Mouse (Mus musculus) retina, postnatal 1 day (tissue): ENCODE data around the gene Angptl1.

Source experiments
- DNase-seq: peaks from one replicate; pipeline ENCODE4 v3.0.0-alpha.2; 2012

Angptl1 gene

DNA sequence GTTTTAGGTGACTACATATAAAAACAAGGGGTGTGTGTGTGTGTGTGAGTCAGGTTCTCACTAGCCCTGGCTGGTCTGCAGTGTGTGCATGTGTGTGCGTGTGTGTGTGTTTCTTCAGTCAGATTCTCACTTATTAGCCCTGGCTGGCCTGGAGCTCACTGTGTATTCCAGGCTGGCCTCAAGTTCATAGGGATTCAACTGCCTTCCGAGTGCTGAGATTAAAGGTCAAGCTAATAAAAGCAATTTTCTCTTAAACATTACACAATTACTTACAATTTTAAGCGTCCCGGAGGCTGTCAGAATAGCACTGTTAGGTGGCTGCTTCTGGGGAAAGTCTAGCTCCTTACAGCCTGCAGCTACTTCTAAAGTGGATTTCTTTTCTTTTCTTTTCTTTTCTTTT lies at the start of gene Angptl1:
TSS of gene Angptl1 (plus strand) at position 386 of the 400 bp plus-strand sequence.
- DNase-seq: peak; percentile 7

DNA sequence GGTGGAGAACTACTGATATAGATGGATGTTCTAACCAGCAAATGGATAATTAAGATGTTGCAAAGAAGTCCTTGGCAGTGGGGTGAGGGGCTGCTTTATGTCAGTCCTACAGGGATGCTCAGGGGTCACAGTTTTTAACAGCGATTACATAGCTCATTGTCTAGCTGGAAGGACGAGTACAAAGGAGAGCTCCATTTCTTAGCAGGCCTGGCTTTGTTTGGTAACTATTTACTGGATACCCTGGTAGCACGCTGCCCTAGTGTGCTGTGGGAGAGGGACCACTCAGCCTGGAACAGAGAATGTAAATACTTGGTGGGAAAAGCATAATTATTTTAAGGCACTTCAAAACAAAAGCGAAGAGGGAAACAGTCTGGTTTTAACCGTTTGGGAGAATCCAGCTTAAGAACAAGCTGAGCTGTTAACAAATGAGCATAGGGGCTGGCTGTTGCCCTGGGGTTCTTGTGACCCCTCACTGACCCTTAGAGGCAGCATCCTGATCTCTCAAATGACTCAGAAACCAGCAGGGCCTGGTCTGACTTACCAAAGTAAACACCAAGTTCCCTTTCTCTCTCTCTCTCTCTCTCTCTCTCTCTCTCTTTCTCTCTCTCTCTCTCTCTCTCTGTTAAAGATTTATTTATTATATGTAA lies 48.4 kb upstream of the Angptl1 start:
- DNase-seq: peak; percentile 43

DNA sequence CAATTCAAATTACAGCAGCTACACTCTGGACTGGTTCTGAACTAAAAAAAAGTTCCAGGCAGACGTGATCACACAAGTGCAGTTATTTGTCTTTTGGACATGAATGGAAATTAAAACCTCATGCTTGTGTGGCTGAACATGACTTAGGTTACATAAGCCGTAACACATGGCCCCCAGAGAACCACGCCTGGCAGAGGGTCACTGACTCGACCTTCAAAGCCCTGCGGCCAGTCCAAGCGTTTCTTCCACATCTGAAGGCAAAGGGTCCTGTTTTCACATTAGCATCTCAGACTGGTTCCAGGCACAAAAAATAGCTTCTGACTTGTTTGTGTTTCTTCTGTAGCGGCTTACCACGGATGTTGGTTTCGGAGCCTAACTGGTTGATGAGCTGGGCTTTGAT lies 42.1 kb upstream of the Angptl1 start:
- DNase-seq: no peak

DNA sequence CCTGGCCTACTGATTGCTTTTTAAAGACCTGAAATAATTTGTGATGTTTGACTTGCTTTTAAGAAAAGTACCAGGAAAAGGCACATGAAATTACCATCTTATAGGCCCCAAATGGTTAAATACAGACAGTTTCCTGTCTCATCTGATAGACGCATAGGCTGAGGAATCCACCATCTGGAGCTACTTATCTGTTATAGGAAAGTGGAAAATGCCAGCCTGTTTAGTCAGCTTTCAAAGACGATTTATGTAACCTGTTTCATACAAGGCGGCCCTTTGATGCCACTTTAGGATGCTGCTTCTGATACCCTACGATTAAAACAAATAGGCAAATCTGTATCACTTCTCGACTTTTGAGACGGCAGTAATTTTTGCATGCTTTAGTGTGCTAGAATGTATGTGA lies 37.1 kb upstream of the Angptl1 start:
- DNase-seq: no peak

DNA sequence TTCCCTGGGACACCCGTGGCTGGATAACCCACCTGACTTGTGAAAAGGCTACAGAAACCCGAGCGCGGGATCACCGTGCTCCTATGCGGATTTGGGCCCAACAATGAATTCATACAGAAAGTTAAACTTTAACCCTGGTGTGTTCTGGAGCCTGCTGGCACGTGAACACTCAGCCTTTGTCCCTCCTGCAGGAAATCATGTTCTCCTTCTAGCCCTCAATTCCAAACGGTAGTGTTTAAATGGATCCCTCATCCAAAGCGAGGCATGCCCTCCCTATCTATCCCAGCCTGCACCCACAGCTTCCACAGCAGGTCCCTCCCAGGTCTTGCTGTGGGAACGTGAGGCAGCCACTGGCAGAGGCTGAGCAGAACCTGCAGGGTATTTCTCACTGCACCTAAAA lies 30.0 kb upstream of the Angptl1 start:
- DNase-seq: no peak

DNA sequence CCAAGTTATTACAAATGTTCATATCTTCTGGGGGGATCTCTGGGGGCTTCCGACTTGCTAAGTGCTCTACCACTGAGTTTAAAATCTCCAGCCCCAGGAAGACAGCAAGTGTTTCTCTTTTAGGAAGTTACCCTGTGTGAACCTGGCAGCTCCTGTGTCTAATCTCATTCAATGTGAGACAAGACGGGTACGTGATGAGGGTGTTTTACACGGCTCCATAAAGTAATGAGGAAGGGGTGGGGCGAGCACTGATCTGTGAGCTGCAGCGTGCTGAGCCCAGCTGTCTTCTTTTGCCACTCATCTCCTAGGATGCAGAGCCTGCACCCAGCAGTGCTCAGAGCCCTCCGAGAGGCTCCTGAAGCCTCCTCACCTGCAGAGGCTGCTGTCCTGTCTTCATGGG lies 26.4 kb upstream of the Angptl1 start:
- no peak for DNase-seq

DNA sequence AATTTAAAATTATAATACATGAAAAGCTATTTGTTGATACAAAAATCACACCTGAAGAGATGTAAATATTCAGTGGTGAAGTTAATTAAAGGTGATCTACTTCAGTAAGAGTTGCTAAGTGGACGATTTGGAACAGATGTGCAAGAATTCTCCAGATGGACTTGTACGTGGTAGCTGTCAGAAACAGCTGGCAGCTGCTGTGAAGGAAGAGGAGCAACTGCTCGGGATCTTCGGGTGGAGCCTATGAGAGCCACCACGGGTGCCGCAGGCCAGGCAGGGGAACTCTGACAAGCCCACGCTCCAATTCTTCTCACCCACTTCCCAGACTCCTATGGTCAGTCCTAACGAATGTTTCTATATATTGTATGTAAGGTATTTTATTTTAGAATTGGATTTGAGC lies 25.6 kb upstream of the Angptl1 start:
- no peak for DNase-seq

DNA sequence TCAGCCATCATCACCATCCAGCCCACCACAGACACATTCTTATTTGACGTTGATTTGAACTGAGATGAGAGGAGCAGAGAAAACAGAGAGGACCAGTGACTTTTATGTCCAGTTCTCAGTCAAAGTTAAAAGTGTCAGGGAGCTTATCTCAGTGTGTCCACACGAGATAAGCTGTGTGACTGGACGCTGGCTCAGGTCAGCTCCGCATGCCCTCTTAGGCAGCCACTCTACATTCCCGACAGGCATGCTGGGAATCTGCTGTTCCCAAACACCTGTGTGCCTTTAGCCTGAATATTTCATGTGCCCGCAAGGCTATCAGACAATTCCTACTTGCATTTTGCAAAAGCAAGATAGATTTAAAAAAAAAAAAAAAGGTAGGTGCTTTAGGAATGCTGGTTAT lies 24.9 kb upstream of the Angptl1 start:
- DNase-seq: no peak

DNA sequence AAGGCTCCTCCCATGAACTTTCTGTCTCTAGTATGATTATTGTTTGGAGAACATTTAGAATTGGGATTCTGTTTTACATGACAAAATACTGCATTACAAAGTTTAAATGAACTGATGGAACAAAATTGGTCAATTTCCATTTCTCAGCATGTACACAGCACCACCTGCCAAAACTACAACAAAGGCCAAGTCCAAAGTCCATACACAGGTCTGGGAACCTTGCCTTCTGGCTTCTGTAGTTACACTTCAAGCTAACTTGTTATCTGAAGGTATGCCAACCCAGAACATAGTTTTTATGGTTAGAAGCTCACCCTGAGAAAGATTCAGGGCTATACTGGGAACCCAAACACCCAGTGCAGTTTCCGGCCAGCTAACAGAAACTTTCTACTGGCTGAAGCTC lies 19.1 kb upstream of the Angptl1 start:
- no peak for DNase-seq

DNA sequence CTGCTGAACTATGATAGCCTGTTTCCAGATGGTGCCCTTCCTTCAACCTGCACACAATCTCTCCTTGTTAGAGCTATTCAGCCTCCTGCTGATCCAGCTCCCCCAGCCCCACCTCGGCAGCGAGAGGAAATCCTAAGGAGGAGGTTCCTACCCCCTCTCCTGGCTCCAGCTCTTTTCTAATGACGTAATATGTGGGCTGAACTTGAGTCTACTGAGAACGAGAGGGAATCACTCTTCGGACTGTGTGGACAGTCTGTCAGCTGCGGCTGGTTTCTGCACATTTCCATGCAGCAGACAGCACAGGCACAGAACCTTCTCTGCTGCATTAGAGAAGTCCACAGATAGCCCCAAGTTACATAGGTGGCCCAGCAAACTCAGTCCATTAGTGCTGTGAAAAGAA lies 333 bp downstream of the Angptl1 start:
- peak; percentile 79 for DNase-seq

DNA sequence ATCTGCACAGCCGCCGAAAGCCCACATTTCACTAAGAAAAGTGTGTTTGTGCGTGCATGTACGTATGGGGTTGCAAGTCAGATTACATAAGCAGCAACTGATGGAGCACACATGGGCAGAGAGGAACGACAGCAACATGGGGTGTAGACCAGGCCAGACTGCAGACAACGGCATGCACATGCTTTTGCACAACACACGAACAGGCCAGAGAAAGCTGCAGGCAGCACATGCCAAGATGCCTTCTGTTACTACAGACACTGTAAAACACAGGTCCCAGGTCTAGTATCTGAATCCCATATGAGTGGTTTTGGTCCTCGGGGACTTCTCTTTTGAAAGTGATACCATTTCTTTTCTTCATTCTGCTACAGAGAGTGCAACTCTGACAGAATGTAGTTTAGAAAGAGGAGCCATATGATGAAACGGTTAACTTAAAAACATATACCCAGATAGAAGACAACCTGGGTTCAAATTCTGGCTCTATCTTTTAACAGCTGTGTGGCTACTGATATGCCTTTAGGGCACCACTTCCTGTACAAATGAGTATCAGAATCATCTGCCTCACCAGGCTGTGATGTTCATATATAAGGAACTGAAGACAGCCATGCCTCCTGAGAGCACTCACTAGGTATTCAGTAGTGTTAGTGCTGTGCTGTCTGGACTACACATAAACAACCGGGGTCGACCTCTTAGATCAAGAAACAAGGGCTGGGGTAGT lies 3.4 kb downstream of the Angptl1 start:
- no peak for DNase-seq

DNA sequence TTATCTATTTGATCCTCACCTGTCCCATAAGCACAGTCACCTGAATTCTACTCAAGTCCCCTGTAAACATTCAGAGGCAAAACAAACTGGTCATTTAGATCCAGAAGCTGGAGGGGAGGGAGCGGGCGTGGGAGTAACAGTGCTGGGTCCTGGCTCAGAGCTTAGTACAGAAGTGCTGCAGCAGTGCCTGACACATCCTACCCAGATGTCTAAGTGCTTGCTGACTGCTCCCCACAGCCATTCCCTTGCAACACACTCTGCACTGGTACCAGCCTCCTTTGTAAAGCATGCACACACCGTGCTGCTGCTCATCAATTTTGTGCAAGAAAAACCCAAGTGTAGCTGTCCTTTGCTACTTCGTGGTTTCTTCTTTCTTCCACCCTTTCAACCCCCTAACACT lies 8.7 kb downstream of the Angptl1 start:
- no peak for DNase-seq

DNA sequence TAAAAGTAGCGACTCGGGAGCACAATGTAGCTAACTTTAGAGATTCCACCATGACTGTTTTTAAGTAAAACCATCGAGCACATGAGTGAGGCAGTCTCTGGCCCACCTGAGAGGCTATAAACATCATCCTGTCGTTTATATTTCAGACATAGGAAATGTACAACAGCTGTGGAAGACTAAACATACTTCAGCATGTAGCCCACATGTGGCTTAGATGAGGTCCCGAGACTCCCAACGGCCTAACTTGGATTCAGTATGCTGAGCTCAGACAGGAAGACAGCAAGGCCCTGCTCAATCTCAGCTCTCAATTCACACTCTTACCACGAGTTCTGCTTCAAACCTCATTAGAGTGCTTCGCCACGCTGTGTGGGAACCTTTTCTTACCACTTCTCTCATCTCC lies 14.0 kb downstream of the Angptl1 start:
- DNase-seq: no peak

DNA sequence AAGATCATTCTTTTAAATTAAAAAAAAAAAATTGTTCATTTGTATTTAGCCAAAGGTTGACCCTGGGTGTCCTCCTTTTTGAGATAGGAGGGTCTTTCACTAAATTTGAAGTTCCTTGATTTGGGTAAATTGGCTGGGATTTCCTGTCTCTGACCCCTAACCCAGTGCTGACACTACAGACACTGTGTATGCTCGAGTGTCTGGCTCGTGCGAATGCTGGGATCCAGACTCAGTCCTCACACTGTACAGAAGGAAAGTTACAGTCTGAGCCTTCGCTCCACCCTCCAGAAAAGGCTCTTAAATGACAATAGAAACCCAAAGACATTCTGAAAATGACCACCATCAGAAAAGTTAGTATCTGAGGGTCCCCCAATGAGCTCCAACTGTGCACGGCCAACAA lies 14.5 kb downstream of the Angptl1 start:
- DNase-seq: no peak

DNA sequence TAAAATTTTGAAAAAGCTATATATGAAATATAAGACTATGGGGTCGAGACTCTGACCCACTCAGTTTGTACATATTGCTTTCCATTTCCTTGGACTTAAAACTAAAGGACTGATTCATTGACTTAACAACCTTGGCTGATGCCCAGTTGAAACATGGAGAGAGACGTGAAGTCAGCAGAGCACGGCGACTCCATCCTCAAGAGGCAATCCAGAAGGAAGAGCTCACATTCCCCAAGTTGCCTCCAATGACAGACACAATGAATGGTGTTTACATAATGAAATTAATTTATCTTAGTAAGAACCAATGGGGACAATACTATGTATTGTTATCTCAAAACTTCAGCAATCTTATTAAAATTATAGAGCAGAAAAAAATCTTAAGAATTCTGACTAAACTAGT lies 16.2 kb downstream of the Angptl1 start:
- no peak for DNase-seq

DNA sequence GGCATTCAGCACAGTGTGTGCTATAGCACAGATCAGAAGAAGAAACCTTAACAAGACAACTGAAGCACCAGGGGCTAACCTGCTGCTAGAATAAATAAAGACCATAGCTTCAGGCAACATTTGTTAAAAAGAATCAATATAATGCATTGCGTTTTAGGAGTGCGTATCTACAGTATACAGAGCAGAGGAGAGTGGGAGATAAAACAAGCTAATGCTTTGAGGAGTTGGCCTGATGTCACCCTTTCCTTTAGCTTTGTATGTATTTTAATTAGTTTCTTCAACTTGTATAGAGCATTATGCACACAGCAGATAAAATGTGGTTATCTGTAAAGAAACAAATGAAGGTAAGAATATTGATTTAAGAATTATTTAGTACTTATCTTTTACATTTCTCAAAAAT lies 18.3 kb downstream of the Angptl1 start:
- DNase-seq: no peak

DNA sequence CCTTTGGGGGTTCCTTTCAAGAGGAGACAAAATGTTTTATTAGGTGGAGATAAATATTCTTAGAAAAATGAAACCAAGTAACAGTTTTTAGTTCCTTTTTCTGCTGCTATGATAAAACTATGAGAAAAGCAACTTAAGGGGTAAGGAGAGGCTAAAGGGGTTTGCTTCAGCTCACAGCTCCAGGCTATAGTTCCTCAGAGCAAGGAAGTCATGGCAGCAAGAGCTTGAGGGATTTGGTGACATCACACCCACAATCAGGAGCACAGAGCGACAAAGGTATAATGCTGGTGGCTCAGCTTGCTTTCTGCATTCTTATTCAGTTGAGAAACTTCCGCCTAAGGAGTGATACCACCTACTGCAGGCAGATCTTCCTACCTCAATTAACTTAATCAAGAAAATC lies 20.8 kb downstream of the Angptl1 start:
- no peak for DNase-seq

DNA sequence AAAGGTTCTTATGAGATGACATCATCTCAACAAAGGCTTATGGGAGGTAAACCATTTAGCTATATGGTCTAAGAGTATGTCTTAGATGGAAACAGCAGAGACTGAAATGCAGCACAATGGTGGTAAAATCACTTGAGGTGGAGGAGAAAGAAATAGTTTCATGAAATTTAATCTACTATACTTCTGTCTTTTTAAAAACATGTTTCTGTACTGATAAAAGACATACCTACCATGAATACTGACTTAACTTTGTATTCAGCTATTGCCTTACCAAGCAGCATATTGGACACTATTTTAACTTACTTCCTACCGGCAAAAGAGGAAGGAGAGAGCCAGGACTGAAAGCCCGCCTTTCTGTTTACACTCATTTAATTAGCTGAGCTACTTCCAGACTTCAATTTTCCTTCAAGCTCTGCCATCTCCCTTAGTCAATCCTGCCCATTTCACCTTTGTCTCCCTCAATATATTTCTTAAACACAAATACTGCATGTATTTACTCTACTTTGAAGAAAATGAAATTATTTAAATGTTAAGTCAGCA lies 21.4 kb downstream of the Angptl1 start:
- no peak for DNase-seq

DNA sequence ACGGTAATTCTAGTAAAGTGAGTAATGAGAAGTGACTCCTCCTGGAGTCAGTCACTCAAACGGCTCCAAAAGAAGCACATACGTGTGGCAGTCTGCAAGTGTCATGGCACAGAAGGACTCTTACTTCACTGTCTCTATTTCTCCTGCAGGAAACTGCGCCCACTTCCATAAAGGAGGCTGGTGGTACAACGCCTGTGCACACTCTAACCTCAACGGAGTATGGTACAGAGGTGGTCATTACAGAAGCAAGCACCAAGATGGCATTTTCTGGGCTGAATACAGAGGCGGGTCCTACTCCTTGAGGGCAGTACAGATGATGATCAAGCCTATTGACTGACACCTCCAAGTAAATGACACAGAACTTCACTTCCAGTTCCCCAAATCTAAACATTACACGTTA lies 21.9 kb downstream of the Angptl1 start:
- no peak for DNase-seq

DNA sequence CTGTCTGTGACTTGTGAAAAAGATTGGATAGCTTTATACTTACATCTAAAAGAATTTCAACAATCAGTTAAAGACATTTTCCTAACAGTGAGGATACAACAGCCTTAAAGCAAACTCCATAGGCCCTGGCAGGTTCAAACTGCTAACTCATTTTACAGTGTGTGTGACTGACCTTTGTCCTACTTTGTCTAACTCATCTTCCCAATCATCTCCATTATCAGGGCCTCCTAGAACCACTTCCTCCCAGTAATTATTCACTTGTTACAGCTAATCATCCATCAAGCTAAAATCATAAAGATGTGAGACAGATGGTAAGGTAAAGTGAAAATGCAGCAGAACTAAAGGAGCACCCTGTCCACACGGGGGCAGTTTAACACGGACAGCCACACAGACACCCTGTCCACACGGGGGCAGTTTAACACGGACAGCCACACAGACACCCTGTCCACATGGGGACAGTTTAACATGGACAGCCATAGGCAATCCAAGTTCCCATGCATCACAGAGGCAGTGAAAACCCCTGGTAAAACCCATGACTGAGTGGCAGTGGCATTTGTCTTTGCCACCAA lies 23.2 kb downstream of the Angptl1 start:
- peak; percentile 27 for DNase-seq

DNA sequence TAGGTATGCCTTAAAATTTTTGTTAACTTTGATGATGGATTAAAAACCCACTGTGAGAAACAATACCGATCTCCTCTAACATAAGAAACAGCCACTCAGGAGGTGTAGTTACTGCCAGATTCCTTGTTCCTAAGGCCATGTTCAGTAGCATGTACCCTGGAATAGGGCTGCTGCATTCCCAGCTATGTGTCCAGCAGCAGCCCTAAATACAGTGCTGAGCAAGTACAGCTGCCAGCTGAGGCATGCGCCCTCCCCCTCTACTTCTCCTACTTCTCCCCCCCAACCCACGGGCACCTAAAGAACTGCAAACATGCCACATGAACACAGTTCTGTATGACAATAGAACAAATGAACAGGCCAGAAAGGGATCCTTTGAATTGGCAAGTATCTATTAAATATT lies 25.4 kb downstream of the Angptl1 start:
- no peak for DNase-seq

DNA sequence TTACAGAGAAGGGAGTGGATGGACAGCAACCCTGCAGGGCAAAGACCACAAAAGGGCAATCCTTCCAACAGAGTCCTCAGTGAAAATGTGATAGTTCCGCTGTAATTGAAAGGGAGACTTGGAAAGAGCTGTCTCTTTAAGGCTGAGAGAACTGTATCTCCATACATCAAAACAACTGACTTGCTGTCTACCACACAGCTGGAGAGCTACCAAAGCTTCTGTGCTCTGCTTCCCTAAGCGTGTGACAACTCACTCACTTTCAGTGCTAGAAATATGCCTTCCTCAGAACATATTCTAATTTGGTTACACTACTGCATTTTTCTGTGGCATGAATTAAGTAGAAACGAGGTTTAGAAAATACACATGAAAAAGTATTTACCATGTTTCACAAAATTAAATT lies 25.9 kb downstream of the Angptl1 start:
- DNase-seq: peak; percentile 5

DNA sequence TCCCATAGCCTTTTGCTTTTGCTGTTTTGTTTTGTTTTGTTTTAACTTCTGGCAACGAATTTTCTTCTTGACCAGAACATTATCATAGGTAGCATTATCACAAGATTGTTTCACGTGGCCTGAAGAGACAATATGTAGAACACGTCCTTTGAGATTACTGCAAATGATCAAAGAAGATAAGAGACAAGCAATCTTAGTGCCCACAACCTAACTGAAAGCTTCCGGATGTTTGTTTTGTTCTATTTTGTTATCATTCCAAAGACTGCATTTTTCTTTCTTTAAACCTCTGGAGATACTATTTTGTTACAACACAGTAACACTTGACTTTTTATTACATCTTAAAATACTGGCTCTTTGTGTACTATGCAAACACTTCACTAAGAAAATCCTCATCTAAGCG lies 31.7 kb downstream of the Angptl1 start:
- DNase-seq: no peak

DNA sequence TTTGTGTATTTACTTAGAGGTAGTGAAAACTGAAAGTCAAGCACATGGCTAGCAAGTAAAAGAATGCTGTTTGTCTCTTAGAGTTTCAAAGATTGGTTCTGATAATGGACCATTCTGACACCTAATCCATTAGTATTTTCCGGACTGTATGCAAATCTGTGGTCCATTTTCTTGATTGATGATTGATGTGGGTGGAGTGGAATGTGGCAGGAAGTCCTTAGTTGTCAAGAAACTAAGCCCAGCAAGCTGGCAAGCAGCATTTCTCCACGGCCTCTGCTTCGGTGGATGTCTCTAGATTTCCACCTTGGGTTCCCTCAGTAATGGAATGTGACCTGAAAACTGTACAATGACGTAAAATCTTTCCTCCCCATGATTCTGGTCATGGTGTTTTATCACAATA lies 32.3 kb downstream of the Angptl1 start:
- DNase-seq: no peak
